Mouse (Mus musculus): Measurements from ENCODE around the gene Tmem170.

- TF ChIP-seq POLR2A (IDR thresholded peaks at IDR 0.05; ENCODE audit: extremely low read depth, insufficient read depth, low read length), result no peak
- TF ChIP-seq CTCF (IDR thresholded peaks at IDR 0.05; ENCODE audit: low read depth, low read length), result no peak
These were observed 7.9 kb downstream of the Tmem170 start for GRCm38 (mm10) chr8:111868664-111869063.
